Mouse (Mus musculus) adrenal gland, adult 2 months (tissue): Measurements from ENCODE around the gene Gm28035. TPM values are rescaled to one million over a fixed set of nuclear protein-coding genes. Genes with fewer than 3 reads are reported as not detected.

Experiments used
- DNase-seq: peaks from one replicate; pipeline ENCODE4 v3.0.0; 2021
- polyA plus RNA-seq: library from polyadenylated mRNA; depleted of rRNA; stranded (reverse); fragments of >200 nt; gene quantifications from 2 replicates; pipeline ENCODE4 v1.2.3, GENCODE M21; 2012; rRNA removed
- total RNA-seq, 2 experiments: library from RNA; stranded (reverse); gene quantifications; 2 replicates each; pipeline ENCODE4 v1.2.3; 2021

Gm28035 gene
- total and polyA plus RNA-seq, 3 experiments: 0.97 to 14.0 (median 1.9) TPM

DNA sequence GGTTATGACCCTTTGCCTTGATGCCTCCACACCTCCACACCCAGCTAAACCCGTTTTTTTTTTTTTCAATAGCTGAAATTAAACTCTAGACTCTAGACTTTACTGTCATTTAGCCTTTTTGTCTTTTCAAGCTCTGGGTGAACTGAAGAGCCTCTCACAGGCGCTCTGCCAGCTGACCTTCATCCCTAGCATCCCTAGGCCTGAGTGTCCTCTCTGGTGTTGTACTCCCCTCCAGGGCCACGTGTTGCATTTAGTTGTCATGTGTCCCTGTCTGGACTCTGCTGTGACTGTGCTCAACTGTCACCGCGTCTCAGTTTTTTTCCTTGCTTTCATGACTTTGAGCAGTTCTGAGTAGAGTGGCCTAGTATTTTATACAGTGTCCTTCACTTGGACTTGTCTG lies 59.6 kb downstream of the Gm28035 start:
- DNase-seq: no peak

DNA sequence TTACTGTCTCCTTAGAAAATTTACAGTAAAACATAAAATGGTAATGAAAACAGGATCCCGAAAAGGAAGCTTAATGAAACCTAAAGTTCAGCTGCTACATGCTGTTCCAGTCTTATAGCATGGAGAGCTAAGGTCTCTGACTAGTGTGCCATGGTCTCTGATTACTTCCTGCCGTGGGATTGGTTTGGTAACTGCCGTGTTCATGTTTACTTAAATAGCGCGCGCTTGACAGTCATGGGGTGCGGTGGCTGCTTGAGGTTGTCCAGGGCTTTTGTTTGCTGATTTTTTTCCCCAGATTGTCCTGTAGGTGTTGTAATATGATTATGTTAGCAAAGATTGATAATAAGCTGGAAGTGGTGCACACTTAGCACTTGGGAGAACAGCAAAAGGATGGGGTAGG lies 65.7 kb downstream of the Gm28035 start:
- no peak for DNase-seq

DNA sequence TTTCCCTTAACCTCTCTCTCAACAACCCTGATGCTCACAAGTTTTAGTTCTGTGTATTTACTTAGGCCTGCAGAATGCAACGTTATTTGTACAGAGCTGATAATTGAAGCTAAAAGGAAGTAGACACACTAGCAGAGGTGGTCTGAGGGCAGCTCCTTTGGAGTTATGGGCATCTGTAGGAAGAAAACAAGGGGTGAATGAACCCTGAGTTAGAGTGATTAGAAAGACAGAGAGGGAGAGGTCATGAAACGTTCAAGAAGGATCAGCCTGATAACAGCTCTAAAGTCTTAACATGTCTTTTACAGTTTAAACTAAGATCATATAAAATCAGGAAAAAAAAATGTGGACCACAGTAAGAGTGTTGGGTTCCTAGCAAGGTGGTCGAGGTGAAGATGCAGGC lies 69.0 kb downstream of the Gm28035 start:
- no peak for DNase-seq

DNA sequence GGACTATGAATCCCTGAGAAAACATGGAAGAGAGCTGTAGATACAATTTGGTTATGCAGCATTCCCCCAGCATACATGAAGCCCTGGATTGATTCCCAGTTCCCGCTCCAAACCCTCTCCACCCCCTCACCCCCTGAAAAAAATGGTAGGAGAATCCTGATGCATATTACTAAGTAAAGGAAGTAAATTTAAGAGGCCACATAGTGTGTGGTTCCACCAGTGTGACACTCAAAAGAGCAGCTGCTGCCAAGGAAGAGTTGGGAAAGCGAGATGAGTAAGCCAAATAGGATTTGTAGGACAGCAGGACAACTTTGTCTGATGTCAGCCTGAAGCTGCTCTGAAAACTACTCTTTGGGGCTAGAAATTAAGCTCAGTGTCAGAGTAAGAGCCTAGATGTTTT lies 71.1 kb downstream of the Gm28035 start:
- DNase-seq: peak; percentile 70

DNA sequence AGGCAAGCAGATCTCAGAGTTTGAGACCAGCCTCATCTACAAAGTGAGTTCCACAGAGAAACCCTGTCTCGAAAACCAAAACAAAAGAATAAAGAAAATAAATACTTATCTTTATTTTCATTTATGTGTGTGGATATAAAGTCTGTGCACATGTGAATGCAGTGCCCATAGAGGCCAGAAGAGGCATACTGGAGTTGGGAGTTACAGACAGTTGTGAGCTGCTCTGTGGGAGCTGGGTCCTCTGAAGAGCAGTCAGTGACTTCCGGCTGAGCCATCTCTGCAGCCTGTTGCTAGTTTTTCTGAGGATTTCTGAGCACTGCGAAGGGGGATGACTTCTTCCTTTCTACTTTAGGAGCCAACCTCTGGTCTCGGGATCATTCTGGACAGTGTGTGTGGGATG lies 75.8 kb downstream of the Gm28035 start:
- no peak for DNase-seq

DNA sequence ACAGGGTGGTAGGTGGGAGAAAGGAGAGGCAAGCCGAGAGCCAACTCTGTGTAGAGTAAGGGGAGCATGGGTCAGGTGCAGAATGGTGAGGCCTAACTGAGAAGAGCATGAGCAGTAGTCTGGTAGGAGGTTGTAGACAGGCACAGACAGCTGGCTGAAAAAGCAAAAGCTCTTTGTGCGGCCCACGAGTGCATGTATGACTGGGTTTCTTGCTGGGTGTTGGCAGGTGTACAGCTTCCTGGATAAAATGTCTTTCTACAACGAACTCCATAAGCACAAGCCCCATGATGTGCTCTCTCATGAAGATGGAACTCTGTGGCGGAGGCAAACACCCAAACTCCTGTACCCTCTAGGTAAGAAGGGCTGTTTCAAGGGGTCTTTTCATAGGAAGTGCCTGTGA lies 76.6 kb downstream of the Gm28035 start:
- no peak for DNase-seq

DNA sequence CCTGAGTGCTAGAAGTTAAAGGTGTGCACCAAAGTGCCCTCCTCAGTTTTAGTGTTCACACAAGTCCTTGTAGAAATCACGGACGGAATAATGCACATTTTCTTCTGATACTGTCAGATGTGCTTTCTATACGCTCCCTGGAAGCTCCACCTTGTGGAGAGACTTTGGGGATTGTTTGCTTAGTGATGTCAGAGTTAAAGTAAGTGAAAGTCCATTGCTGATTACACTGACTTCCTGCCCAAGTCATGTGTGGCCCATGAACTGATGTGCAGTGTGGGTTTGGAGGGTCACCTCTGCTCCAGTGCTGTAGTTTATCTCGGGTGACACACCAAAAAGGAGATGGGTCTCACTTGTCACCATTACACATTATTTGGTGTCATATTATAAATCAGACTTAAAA lies 78.9 kb downstream of the Gm28035 start:
- DNase-seq: no peak

DNA sequence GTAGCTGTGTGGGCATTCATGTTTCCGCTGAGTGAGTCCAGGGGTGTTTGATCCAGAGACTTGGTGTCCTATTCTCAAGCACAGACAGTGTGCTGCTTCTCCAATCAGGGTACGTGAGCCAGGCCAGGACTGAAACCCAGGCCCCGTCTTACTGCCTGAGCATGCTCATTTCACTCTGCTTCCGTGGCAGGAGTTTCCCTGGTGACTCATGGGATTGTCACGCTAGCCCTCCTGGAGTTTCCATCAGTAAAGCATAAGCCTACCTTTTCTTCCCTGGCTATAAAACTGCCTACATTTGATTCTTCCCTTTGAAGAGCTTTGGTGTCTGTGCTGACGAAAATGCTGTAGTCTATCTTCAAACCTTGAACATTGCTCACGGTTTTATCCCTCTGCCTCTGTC lies 82.7 kb downstream of the Gm28035 start:
- DNase-seq: peak; percentile 67

DNA sequence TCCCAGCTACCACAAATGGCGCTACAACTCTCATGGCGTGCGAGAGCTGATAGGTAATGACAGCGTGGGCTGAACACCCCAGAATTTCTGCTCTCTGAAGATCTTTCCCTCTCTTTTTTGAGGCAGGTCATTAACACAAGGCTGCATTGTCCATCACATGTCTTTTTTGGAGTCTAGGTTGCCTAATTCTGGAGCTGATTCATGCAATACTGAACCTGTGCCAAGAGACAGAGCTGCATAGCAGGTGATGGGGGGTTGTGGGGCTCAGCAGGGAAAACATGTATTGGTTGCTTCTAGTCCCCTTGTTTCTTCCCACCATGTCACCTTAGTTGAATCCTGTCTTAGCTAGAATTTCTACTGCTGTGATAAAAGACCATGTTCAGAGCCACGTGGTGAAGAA lies 84.9 kb downstream of the Gm28035 start:
- DNase-seq: peak; percentile 62

DNA sequence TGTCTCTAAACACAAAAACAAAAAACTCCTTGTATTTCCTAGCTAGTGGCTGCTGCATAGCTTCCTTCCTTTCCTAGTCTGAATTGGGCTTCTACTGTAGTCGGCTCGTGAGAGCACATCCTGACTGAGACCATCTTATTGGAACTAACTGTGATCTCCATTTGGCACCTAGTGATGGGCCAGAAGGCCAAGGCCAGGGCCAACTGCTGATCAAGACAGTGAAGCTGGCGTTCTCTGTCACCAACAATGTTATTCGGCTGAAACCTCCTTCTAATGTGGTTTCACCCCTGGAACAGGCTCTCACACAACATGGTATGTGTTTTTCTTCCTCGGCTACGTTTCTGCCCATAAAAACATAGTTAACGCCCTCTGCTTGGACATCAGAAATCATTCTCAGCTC lies 86.9 kb downstream of the Gm28035 start:
- peak; percentile 66 for DNase-seq

DNA sequence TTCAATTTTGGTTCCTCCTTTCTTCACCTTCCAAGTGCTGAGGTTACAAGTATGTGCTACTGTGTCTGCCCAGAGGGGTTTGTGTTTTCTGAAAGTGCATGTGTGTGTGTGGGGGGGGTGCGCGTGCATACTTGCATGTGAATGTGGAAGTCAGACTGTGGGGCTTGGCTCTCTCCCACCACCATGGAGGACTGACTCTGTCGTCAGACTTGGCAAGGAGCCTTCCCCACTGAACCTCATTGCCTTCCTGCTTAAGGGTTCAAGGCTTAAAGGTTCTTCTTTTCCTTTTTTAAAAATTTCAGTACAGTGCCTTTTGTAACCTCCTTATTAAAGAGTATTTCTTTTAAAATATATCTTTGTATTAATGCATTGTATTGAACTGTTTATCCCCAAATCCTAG lies 88.4 kb downstream of the Gm28035 start:
- DNase-seq: peak; percentile 31

Other genes starting within 250 kb of the Gm28035 start
- gene Wdr34, start 191.7 kb upstream of the Gm28035 start, total RNA-seq: 10 to 100 TPM; 14.7 to 22.0 TPM
- gene Wdr34, start 191.7 kb upstream of the Gm28035 start, polyA plus RNA-seq: 59.2 and 62.5 TPM in 2 replicates
- gene Set, start 183.2 kb upstream of the Gm28035 start, total RNA-seq: 100 to 1,000 TPM; 202 to 236 TPM
- gene Set, start 183.2 kb upstream of the Gm28035 start, polyA plus RNA-seq: 94.3 and 101 TPM in 2 replicates
- 1 to 10 TPM; 4.7 to 6.2 TPM for gene Pkn3, start 162.9 kb upstream of the Gm28035 start, total RNA-seq
- 5.5 and 8.8 TPM in 2 replicates for gene Pkn3, start 162.9 kb upstream of the Gm28035 start, polyA plus RNA-seq
- gene Zdhhc12, start 146.9 kb upstream of the Gm28035 start, total RNA-seq: 10 to 100 TPM; 16.2 to 18.9 TPM
- gene Zdhhc12, start 146.9 kb upstream of the Gm28035 start, polyA plus RNA-seq: 120 and 123 TPM in 2 replicates
- gene Zer1, start 116.0 kb upstream of the Gm28035 start, total RNA-seq: 10 to 100 TPM; 35.0 to 40.2 TPM
- 91.0 and 95.5 TPM in 2 replicates for gene Zer1, start 116.0 kb upstream of the Gm28035 start, polyA plus RNA-seq
- 10 to 100 TPM; 47.8 to 55.2 TPM for gene Tbc1d13, start 106.8 kb upstream of the Gm28035 start, total RNA-seq
- gene Tbc1d13, start 106.8 kb upstream of the Gm28035 start, polyA plus RNA-seq: 60.2 and 69.7 TPM in 2 replicates
- 10 to 100 TPM; 29.2 to 42.5 TPM for gene Endog, start 69.1 kb upstream of the Gm28035 start, total RNA-seq
- gene Endog, start 69.1 kb upstream of the Gm28035 start, polyA plus RNA-seq: 134 and 158 TPM in 2 replicates
- gene Spout1, start 62.1 kb upstream of the Gm28035 start, total RNA-seq: 10 to 100 TPM; 18.7 to 23.6 TPM
- gene Spout1, start 62.1 kb upstream of the Gm28035 start, polyA plus RNA-seq: 28.5 and 36.4 TPM in 2 replicates
- 10 to 100 TPM; 22.1 to 23.9 TPM for gene Kyat1, start 34.7 kb upstream of the Gm28035 start, total RNA-seq
- 28.7 and 37.3 TPM in 2 replicates for gene Kyat1, start 34.7 kb upstream of the Gm28035 start, polyA plus RNA-seq
- gene Lrrc8a, start 2.9 kb upstream of the Gm28035 start, total RNA-seq: 10 to 100 TPM; 59.3 to 65.7 TPM
- 40.5 and 44.8 TPM in 2 replicates for gene Lrrc8a, start 2.9 kb upstream of the Gm28035 start, polyA plus RNA-seq
- gene Phyhd1, start 25.6 kb downstream of the Gm28035 start, total RNA-seq: 10 to 100 TPM; 17.5 to 18.0 TPM
- gene Phyhd1, start 25.6 kb downstream of the Gm28035 start, polyA plus RNA-seq: 8.5 and 18.3 TPM in 2 replicates
- gene Gm28038, start 40.5 kb downstream of the Gm28035 start, total RNA-seq: not detected
- gene Gm28038, start 40.5 kb downstream of the Gm28035 start, polyA plus RNA-seq: not detected in 2 replicates
- gene Dolk, start 45.8 kb downstream of the Gm28035 start, total RNA-seq: 10 to 100 TPM; 39.5 to 61.5 TPM
- gene Dolk, start 45.8 kb downstream of the Gm28035 start, polyA plus RNA-seq: 39.0 and 42.2 TPM in 2 replicates
- gene Nup188, start 45.8 kb downstream of the Gm28035 start, total RNA-seq: 10 to 100 TPM; 24.9 to 31.1 TPM
- gene Nup188, start 45.8 kb downstream of the Gm28035 start, polyA plus RNA-seq: 54.4 and 66.6 TPM in 2 replicates
- gene Sh3glb2, start 118.8 kb downstream of the Gm28035 start, total RNA-seq: 10 to 100 TPM; 74.8 to 80.1 TPM
- 270 and 325 TPM in 2 replicates for gene Sh3glb2, start 118.8 kb downstream of the Gm28035 start, polyA plus RNA-seq
- gene Miga2, start 123.7 kb downstream of the Gm28035 start, total RNA-seq: 100 to 1,000 TPM in 1 of 2 experiments, 10 to 100 TPM in 1; 71.7 to 111 TPM
- gene Miga2, start 123.7 kb downstream of the Gm28035 start, polyA plus RNA-seq: 55.8 and 68.1 TPM in 2 replicates
- 10 to 100 TPM; 16.5 to 21.9 TPM for gene Dolpp1, start 151.7 kb downstream of the Gm28035 start, total RNA-seq
- gene Dolpp1, start 151.7 kb downstream of the Gm28035 start, polyA plus RNA-seq: 70.6 and 82.0 TPM in 2 replicates
- gene Crat, start 175.2 kb downstream of the Gm28035 start, total RNA-seq: 100 to 1,000 TPM; 216 to 274 TPM
- 326 and 448 TPM in 2 replicates for gene Crat, start 175.2 kb downstream of the Gm28035 start, polyA plus RNA-seq
- 100 to 1,000 TPM; 124 to 147 TPM for gene Ptpa, start 175.5 kb downstream of the Gm28035 start, total RNA-seq
- 235 and 242 TPM in 2 replicates for gene Ptpa, start 175.5 kb downstream of the Gm28035 start, polyA plus RNA-seq
- gene Ier5l, start 233.7 kb downstream of the Gm28035 start, total RNA-seq: 1 to 10 TPM; 2.4 to 7.8 TPM
- gene Ier5l, start 233.7 kb downstream of the Gm28035 start, polyA plus RNA-seq: 30.6 and 39.4 TPM in 2 replicates